Mouse (Mus musculus): ENCODE data around the gene Fadd. TPM values are rescaled to one million over a fixed set of nuclear protein-coding genes. Genes with fewer than 3 reads are reported as not detected.

Gene Fadd
- 13.5 and 17.1 TPM in 2 replicates for total RNA-seq (2021)
- long read RNA-seq, transcript Fadd-201 (2 exons, 3,903 nt), result major isoform, 14 of 15 reads
- long read RNA-seq, partial matches to known transcripts, result 0 of 15 reads
- long read RNA-seq, other reads (novel, unspliced or antisense), result 1 of 15 reads

- DNase-seq, result peak; percentile 94
These were observed at the start of gene Fadd for GRCm38 (mm10) chr7:144582284-144582980. TSS of gene Fadd (minus strand) at chr7:144582463.

GRCm38 (mm10) chr7:144630622-144631021 lies 48.4 kb upstream of the Fadd start:
- DNase-seq, result no peak

- no peak for DNase-seq
These were observed 46.2 kb upstream of the Fadd start for GRCm38 (mm10) chr7:144628334-144628915.

GRCm38 (mm10) chr7:144627606-144628333 lies 45.5 kb upstream of the Fadd start:
- DNase-seq, result no peak

GRCm38 (mm10) chr7:144626042-144626441 lies 43.8 kb upstream of the Fadd start:
- peak; percentile 40 for DNase-seq

GRCm38 (mm10) chr7:144620721-144621681 lies 38.7 kb upstream of the Fadd start:
- peak; percentile 56 for DNase-seq

- DNase-seq, result no peak
These were observed 38.1 kb upstream of the Fadd start for GRCm38 (mm10) chr7:144620315-144620714.

- peak; percentile 15 for DNase-seq
These were observed 33.1 kb upstream of the Fadd start for GRCm38 (mm10) chr7:144615343-144615742.

GRCm38 (mm10) chr7:144612829-144613228 lies 30.6 kb upstream of the Fadd start:
- DNase-seq, result no peak

GRCm38 (mm10) chr7:144612351-144612750 lies 30.1 kb upstream of the Fadd start:
- DNase-seq, result no peak

GRCm38 (mm10) chr7:144611595-144611994 lies 29.3 kb upstream of the Fadd start:
- DNase-seq, result no peak

GRCm38 (mm10) chr7:144609568-144609967 lies 27.3 kb upstream of the Fadd start:
- no peak for DNase-seq

GRCm38 (mm10) chr7:144607862-144608261 lies 25.6 kb upstream of the Fadd start:
- no peak for DNase-seq

GRCm38 (mm10) chr7:144604735-144605134 lies 22.5 kb upstream of the Fadd start:
- no peak for DNase-seq

- DNase-seq, result no peak
These were observed 22.0 kb upstream of the Fadd start for GRCm38 (mm10) chr7:144604291-144604690.

- DNase-seq, result no peak
These were observed 18.2 kb upstream of the Fadd start for GRCm38 (mm10) chr7:144600333-144600900.

GRCm38 (mm10) chr7:144589508-144589907 lies 7.2 kb upstream of the Fadd start:
- DNase-seq, result no peak

GRCm38 (mm10) chr7:144587291-144587690 lies 5.0 kb upstream of the Fadd start:
- peak; percentile 59 for DNase-seq

- peak; percentile 79 for DNase-seq
These were observed 3.4 kb upstream of the Fadd start for GRCm38 (mm10) chr7:144585648-144586047.

GRCm38 (mm10) chr7:144583619-144584018 lies 1.4 kb upstream of the Fadd start:
- peak; percentile 34 for DNase-seq

GRCm38 (mm10) chr7:144581559-144582283 lies 542 bp downstream of the Fadd start:
- peak; percentile 77 for DNase-seq

Measured in adrenal gland, postnatal 25 days (tissue).